Mouse (Mus musculus) kidney, embryonic 16.5 days (tissue): Measurements from ENCODE around the gene Mcmbp. TPM values are rescaled to one million over a fixed set of nuclear protein-coding genes. Genes with fewer than 3 reads are reported as not detected.

Experiments used
- ATAC-seq: fragments of 200-750 bp; cut with Nextera tagmentation; 2 replicates; pipeline ENCODE4 v1.8.0; 2017; ENCODE audit warnings: moderate TSS enrichment; ENCODE audit not compliant: low FRiP score, low TSS enrichment
- H3K27ac ChIP-seq: fragments of 300-500 bp; sonication (generic); 2 replicates; pipeline ENCODE4 v1.5.1; 2014; ENCODE audit warnings: low read length
- H3K27me3 ChIP-seq: fragments of 300-500 bp; sonication (generic); 2 replicates; pipeline ENCODE4 v1.6.1; 2014; ENCODE audit warnings: low read length, control low read depth, mixed read lengths; ENCODE audit not compliant: insufficient read depth
- H3K36me3 ChIP-seq: fragments of 300-500 bp; sonication (generic); 2 replicates; pipeline ENCODE4 v1.6.1; 2014; ENCODE audit warnings: low read length, control low read depth, mixed read lengths; ENCODE audit not compliant: insufficient read depth
- H3K4me1 ChIP-seq: fragments of 300-500 bp; sonication (generic); 2 replicates; pipeline ENCODE4 v1.6.1; 2014; ENCODE audit warnings: low read length, control low read depth, mixed read lengths; ENCODE audit not compliant: insufficient read depth
- H3K4me2 ChIP-seq: fragments of 300-500 bp; sonication (generic); replicated peaks from 2 replicates; pipeline ENCODE4 v1.6.1; 2014; ENCODE audit warnings: low read depth, low read length
- H3K4me3 ChIP-seq: fragments of 300-500 bp; sonication (generic); 2 replicates; pipeline ENCODE4 v1.5.1; 2014; ENCODE audit warnings: mild to moderate bottlenecking, low read length
- H3K9ac ChIP-seq: fragments of 300-500 bp; sonication (generic); replicated peaks from 2 replicates; pipeline ENCODE4 v1.6.1; 2014; ENCODE audit warnings: low read length
- H3K9me3 ChIP-seq: fragments of 300-500 bp; sonication (generic); 2 replicates; pipeline ENCODE4 v1.6.1; 2016; ENCODE audit warnings: low read length, control low read depth
- WGBS: fragments of 180-500 bp; shearing (Covaris S2); extraction: QIAGEN DNeasy Blood & Tissue Kit; methylation state at CpG from one replicate; pipeline ENCODE4 v1.1.7; 2014; 5-methylcytosine and 5-hydroxymethylcytosine counted together
- polyA plus RNA-seq: library from polyadenylated mRNA; unstranded; fragments of >200 nt; fragmentation: Nextera tagmentation; extraction: Ambion mirVana; gene quantifications from 2 replicates; pipeline ENCODE4 v1.2.1, GENCODE M21; 2015

Mcmbp gene
- 54.8 and 61.2 TPM in 2 replicates for polyA plus RNA-seq

- Histone ChIP-seq H3K4me3 (peak within 1 kb of the TSS; percentile 99), H3K9me3 (no peaks in the 10 kb centered on the region), H3K27ac (peak within 1 kb of the TSS; percentile 88), H3K4me1 (peaks cover 19% of the 10 kb centered on the region), H3K9ac (peak within 1 kb of the TSS; percentile 99), H3K27me3 (no peaks in the 10 kb centered on the region), H3K36me3 (0 out of 2 replicates have a peak, but pooled peaks cover 2% of the 10 kb centered on the region), H3K4me2 (peak within 1 kb of the TSS; percentile 89)
- ATAC-seq, result peak; percentile 88
- under 1% methylated on average over 34 of the region's 35 CpGs for WGBS
Observed at GRCm38 (mm10) chr7:128740334-128740733, at the start of gene Mcmbp. Mcmbp (minus strand) TSS chr7:128740495.

GRCm38 (mm10) chr7:128790045-128790444 lies 49.8 kb upstream of the Mcmbp start:
- WGBS, result 83% methylated on average over 4 of the region's 4 CpGs

GRCm38 (mm10) chr7:128781846-128782245 lies 41.6 kb upstream of the Mcmbp start:
- no peaks in the 10 kb centered on the region for H3K27me3 ChIP-seq
- peaks cover 54% of the 10 kb centered on the region for H3K36me3 ChIP-seq
- no peak overlapping the region for H3K9ac ChIP-seq
- no peaks in the 10 kb centered on the region for H3K9me3 ChIP-seq
- 89% methylated on average over 3 of the region's 3 CpGs for WGBS
- no peak for ATAC-seq
- H3K4me3 ChIP-seq, result no peak overlapping the region
- H3K4me1 ChIP-seq, result no peaks in the 10 kb centered on the region
- H3K27ac ChIP-seq, result no peak overlapping the region
- no peak overlapping the region for H3K4me2 ChIP-seq

More at GRCm38 (mm10) chr7:128790045-128790444, 49.8 kb upstream of the Mcmbp start:
- H3K27ac ChIP-seq, result no peak overlapping the region
- H3K9ac ChIP-seq, result no peak overlapping the region
- H3K36me3 ChIP-seq, result peaks cover 15% of the 10 kb centered on the region
- no peak overlapping the region for H3K4me3 ChIP-seq
- no peak for ATAC-seq
- H3K27me3 ChIP-seq, result no peaks in the 10 kb centered on the region
- H3K4me1 ChIP-seq, result no peaks in the 10 kb centered on the region; the same call in 1 of the 2 replicates
- no peak overlapping the region for H3K4me2 ChIP-seq
- no peaks in the 10 kb centered on the region for H3K9me3 ChIP-seq

- peak; percentile 35; the same call in 1 of the 2 replicates for ATAC-seq
- 45% methylated on average over 6 of the region's 6 CpGs for WGBS
Observed at GRCm38 (mm10) chr7:128779305-128779704, 39.0 kb upstream of the Mcmbp start.

GRCm38 (mm10) chr7:128777201-128777600 lies 36.9 kb upstream of the Mcmbp start:
- H3K4me2 ChIP-seq, result no peak overlapping the region
- no peak for ATAC-seq
- H3K4me3 ChIP-seq, result no peak overlapping the region
- H3K27ac ChIP-seq, result no peak overlapping the region
- no peaks in the 10 kb centered on the region for H3K4me1 ChIP-seq
- peaks cover 55% of the 10 kb centered on the region for H3K36me3 ChIP-seq
- no peaks in the 10 kb centered on the region for H3K9me3 ChIP-seq
- no peak overlapping the region for H3K9ac ChIP-seq
- no peaks in the 10 kb centered on the region for H3K27me3 ChIP-seq
- WGBS, result 67% methylated on average over 6 of the region's 6 CpGs

More at GRCm38 (mm10) chr7:128779305-128779704, 39.0 kb upstream of the Mcmbp start:
- Histone ChIP-seq H3K4me3 (no peak overlapping the region), H3K9me3 (no peaks in the 10 kb centered on the region), H3K27ac (no peak overlapping the region), H3K36me3 (peaks cover 53% of the 10 kb centered on the region), H3K9ac (no peak overlapping the region), H3K4me1 (no peaks in the 10 kb centered on the region), H3K4me2 (no peak overlapping the region), H3K27me3 (no peaks in the 10 kb centered on the region)

- H3K9ac ChIP-seq, result no peak overlapping the region
- no peak overlapping the region for H3K4me2 ChIP-seq
- no peaks in the 10 kb centered on the region for H3K27me3 ChIP-seq
- ATAC-seq, result no peak
- H3K4me3 ChIP-seq, result no peak overlapping the region
- H3K27ac ChIP-seq, result no peak overlapping the region
- H3K4me1 ChIP-seq, result no peaks in the 10 kb centered on the region
- H3K36me3 ChIP-seq, result peaks cover 78% of the 10 kb centered on the region
- no peaks in the 10 kb centered on the region for H3K9me3 ChIP-seq
Observed at GRCm38 (mm10) chr7:128766696-128767095, 26.4 kb upstream of the Mcmbp start.

- Histone ChIP-seq H3K9me3 (no peaks in the 10 kb centered on the region), H3K9ac (no peak overlapping the region), H3K4me3 (no peak overlapping the region), H3K36me3 (peaks cover 82% of the 10 kb centered on the region), H3K27ac (no peak overlapping the region), H3K4me1 (no peaks in the 10 kb centered on the region), H3K27me3 (no peaks in the 10 kb centered on the region), H3K4me2 (no peak overlapping the region)
- ATAC-seq, result no peak
- WGBS, result 90% methylated on average over 4 of the region's 4 CpGs
Observed at GRCm38 (mm10) chr7:128758948-128759347, 18.7 kb upstream of the Mcmbp start.

GRCm38 (mm10) chr7:128755396-128755795 lies 15.1 kb upstream of the Mcmbp start:
- Histone ChIP-seq H3K4me3 (no peak overlapping the region), H3K4me2 (no peak overlapping the region), H3K4me1 (no peaks in the 10 kb centered on the region), H3K36me3 (peaks cover 76% of the 10 kb centered on the region), H3K9me3 (no peaks in the 10 kb centered on the region), H3K9ac (no peak overlapping the region), H3K27me3 (no peaks in the 10 kb centered on the region), H3K27ac (peak overlapping the region; percentile 72; the same call in 1 of the 2 replicates)
- ATAC-seq, result peak; percentile 78
- 79% methylated on average over 1 of the region's 1 CpGs for WGBS

- ATAC-seq, result no peak
- H3K36me3 ChIP-seq, result peaks cover 54% of the 10 kb centered on the region
- WGBS, result 92% methylated on average over 4 of the region's 4 CpGs
Observed at GRCm38 (mm10) chr7:128752012-128752411, 11.7 kb upstream of the Mcmbp start.

GRCm38 (mm10) chr7:128750296-128750695 lies 10.0 kb upstream of the Mcmbp start:
- Histone ChIP-seq H3K27me3 (no peaks in the 10 kb centered on the region), H3K9me3 (no peaks in the 10 kb centered on the region), H3K36me3 (peaks cover 39% of the 10 kb centered on the region), H3K27ac (no peak overlapping the region), H3K9ac (no peak overlapping the region), H3K4me2 (no peak overlapping the region), H3K4me3 (no peak overlapping the region), H3K4me1 (peaks cover 36% of the 10 kb centered on the region)
- 86% methylated on average over 9 of the region's 9 CpGs for WGBS
- no peak for ATAC-seq

More at GRCm38 (mm10) chr7:128752012-128752411, 11.7 kb upstream of the Mcmbp start:
- no peaks in the 10 kb centered on the region for H3K9me3 ChIP-seq
- H3K9ac ChIP-seq, result no peak overlapping the region
- H3K4me2 ChIP-seq, result no peak overlapping the region
- no peaks in the 10 kb centered on the region for H3K27me3 ChIP-seq
- peaks cover 22% of the 10 kb centered on the region for H3K4me1 ChIP-seq
- H3K27ac ChIP-seq, result no peak overlapping the region
- no peak overlapping the region for H3K4me3 ChIP-seq
